Mouse (Mus musculus) bone marrow macrophage, adult 2 months (primary cell): ENCODE results near the gene Gstt1.

Experiments
- CTCF ChIP-seq: IDR thresholded peaks from 2 replicates; pipeline ENCODE4 v1.5.1; 2012; ENCODE audit warnings: low read depth, mild to moderate bottlenecking, low read length, moderate library complexity
- POLR2A ChIP-seq: IDR thresholded peaks from 2 replicates; pipeline ENCODE4 v1.6.1; 2012; ENCODE audit warnings: mild to moderate bottlenecking, low read depth, low read length, borderline replicate concordance

GRCm38 (mm10) chr10:75832272-75832895 lies 34.0 kb upstream of the Gstt1 start:
- TF ChIP-seq CTCF (peak; percentile 85), POLR2A (no peak)
